Mouse (Mus musculus): ENCODE measurements at regions not wholly inside any gene's neighbourhood (a gene's known extent, or its start where the extent isn't known, plus 50 kb on each side); places are given as distances from the start of the nearest gene placed in this dataset.

- Histone ChIP-seq H3K27ac (ENCODE audit: control insufficient read depth, insufficient read depth, low read depth, low read length, poor library complexity) (no peak overlapping the region), H3K4me3 (replicated peaks; ENCODE audit: control insufficient read depth, low read depth, low read length) (no peak overlapping the region), H3K4me1 (ENCODE audit: control insufficient read depth, insufficient read depth, low read length) (no peaks in the 10 kb centered on the region)
- TF ChIP-seq POLR2A (IDR thresholded peaks at IDR 0.05; ENCODE audit: borderline replicate concordance, control insufficient read depth, low read depth, low read length) (no peak), CTCF (IDR thresholded peaks at IDR 0.05; ENCODE audit: control insufficient read depth, insufficient read depth, low read length) (no peak)
- 70% methylated on average over 4 of the region's 4 CpGs for WGBS
These were observed 168.4 kb downstream of the Hhipl2 start for GRCm38 (mm10) chr1:183586406-183586805.

DNA sequence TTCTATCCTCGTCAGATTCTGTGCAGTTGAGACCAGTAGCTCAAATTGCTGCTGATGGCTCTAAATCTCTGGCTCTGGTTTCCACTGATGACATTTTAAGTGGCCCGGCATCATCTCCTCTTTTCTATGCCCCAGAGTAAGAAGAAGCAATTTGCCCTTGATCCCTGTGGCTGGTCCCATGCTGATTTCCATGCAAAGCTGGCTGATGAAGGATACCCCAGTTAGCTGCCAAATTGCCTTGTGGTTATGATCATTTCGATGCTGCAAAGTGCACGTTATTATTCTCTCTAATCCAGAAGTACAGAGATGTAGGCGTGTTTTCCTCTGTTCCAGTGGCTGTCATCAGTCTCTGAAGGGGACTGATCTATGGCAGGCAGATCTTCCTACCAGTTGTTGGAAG is 177.3 kb downstream of the Hhipl2 start:
- TF ChIP-seq POLR2A (IDR thresholded peaks at IDR 0.05; ENCODE audit: borderline replicate concordance, control insufficient read depth, low read depth, low read length) (no peak), CTCF (IDR thresholded peaks at IDR 0.05; ENCODE audit: control insufficient read depth, insufficient read depth, low read length) (no peak)
- 80% methylated on average over 5 of the region's 5 CpGs for WGBS
- Histone ChIP-seq H3K4me3 (replicated peaks; ENCODE audit: control insufficient read depth, low read depth, low read length) (no peak overlapping the region), H3K4me1 (ENCODE audit: control insufficient read depth, insufficient read depth, low read length) (no peaks in the 10 kb centered on the region), H3K27ac (ENCODE audit: control insufficient read depth, insufficient read depth, low read depth, low read length, poor library complexity) (no peak overlapping the region)

DNA sequence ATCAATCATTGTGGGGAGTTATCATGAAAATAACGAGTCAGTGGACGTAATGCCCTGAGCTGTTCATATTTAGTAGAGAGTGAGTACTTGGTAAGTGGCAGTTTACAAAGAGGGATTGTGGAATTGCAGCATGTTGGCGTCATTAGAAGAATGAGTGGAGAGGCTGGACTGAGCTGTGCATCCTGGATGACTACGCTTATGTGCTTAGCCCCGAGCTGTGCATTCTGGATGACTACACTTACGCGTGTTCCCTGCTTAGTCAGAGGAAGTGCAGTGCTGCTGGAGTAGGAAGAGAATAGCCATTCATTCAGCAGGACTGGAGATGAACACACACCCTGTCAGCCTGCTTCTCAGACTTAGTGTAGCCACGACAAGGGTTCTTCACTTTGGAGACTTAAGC is 182.5 kb downstream of the Hhipl2 start:
- no peak overlapping the region for H3K4me3 ChIP-seq (replicated peaks; ENCODE audit: control insufficient read depth, low read depth, low read length)
- TF ChIP-seq POLR2A (IDR thresholded peaks at IDR 0.05; ENCODE audit: borderline replicate concordance, control insufficient read depth, low read depth, low read length) (no peak), CTCF (IDR thresholded peaks at IDR 0.05; ENCODE audit: control insufficient read depth, insufficient read depth, low read length) (no peak)
- WGBS: 71% methylated on average over 8 of the region's 8 CpGs
- no peaks in the 10 kb centered on the region for H3K4me1 ChIP-seq (ENCODE audit: control insufficient read depth, insufficient read depth, low read length)
- no peak overlapping the region for H3K27ac ChIP-seq (ENCODE audit: control insufficient read depth, insufficient read depth, low read depth, low read length, poor library complexity)

GRCm38 (mm10) chr1:183611966-183612694 is 194.1 kb downstream of the Hhipl2 start:
- WGBS: 76% methylated on average over 8 of the region's 8 CpGs
- Histone ChIP-seq H3K4me1 (ENCODE audit: control insufficient read depth, insufficient read depth, low read length) (no peaks in the 10 kb centered on the region), H3K27ac (ENCODE audit: control insufficient read depth, insufficient read depth, low read depth, low read length, poor library complexity) (no peak overlapping the region), H3K4me3 (replicated peaks; ENCODE audit: control insufficient read depth, low read depth, low read length) (no peak overlapping the region)
- TF ChIP-seq CTCF (IDR thresholded peaks at IDR 0.05; ENCODE audit: control insufficient read depth, insufficient read depth, low read length): no peak
- no peak for TF ChIP-seq POLR2A (IDR thresholded peaks at IDR 0.05; ENCODE audit: borderline replicate concordance, control insufficient read depth, low read depth, low read length)

- Histone ChIP-seq H3K4me3 (replicated peaks; ENCODE audit: control insufficient read depth, low read depth, low read length) (no peak overlapping the region), H3K27ac (ENCODE audit: control insufficient read depth, insufficient read depth, low read depth, low read length, poor library complexity) (no peak overlapping the region), H3K4me1 (ENCODE audit: control insufficient read depth, insufficient read depth, low read length) (no peaks in the 10 kb centered on the region)
- WGBS: 77% methylated on average over 9 of the region's 9 CpGs
- TF ChIP-seq POLR2A (IDR thresholded peaks at IDR 0.05; ENCODE audit: borderline replicate concordance, control insufficient read depth, low read depth, low read length) (no peak), CTCF (IDR thresholded peaks at IDR 0.05; ENCODE audit: control insufficient read depth, insufficient read depth, low read length) (no peak)
These were observed 201.5 kb downstream of the Hhipl2 start for GRCm38 (mm10) chr1:183619451-183620059.

DNA sequence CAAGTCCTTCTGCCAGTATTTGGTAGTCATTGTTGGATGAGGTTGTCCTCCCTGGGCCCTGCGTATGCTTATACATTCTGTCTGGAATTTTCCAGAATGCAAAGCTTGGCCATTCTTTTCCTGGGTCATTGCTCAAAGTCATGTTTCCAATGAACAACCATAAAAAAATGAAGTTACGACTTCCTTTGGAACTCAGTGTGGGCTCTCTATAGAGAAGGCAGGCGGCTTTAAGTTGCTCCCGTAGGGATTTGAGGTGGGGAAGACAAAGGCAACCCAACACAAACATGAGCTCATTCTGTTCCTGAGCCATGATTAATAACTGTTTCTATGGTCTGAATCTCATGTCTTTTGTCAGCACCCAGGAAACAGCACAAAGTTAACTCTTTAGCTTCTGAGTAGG is 204.3 kb downstream of the Hhipl2 start:
- WGBS: 80% methylated on average over 4 of the region's 4 CpGs
- Histone ChIP-seq H3K4me1 (ENCODE audit: control insufficient read depth, insufficient read depth, low read length) (no peaks in the 10 kb centered on the region), H3K27ac (ENCODE audit: control insufficient read depth, insufficient read depth, low read depth, low read length, poor library complexity) (no peak overlapping the region), H3K4me3 (replicated peaks; ENCODE audit: control insufficient read depth, low read depth, low read length) (no peak overlapping the region)
- TF ChIP-seq CTCF (IDR thresholded peaks at IDR 0.05; ENCODE audit: control insufficient read depth, insufficient read depth, low read length) (no peak), POLR2A (IDR thresholded peaks at IDR 0.05; ENCODE audit: borderline replicate concordance, control insufficient read depth, low read depth, low read length) (no peak)

DNA sequence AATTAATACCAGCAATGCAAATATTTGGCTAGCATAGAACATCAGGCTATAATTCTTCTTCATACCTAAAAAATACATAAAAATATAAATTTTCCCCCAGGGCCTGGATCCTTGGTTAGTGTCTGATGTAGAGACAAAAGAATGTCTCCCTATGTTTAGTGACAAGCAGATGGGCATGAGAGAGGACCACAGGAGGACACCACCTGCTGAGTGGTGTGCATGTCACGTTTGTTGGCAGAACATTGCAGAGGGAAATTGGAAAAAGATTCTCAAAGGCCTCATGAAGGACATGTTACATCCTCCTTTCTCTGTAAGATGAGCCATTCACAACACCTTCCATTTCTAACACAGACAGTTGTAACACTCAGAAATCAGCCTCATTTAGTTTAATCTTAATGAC is 206.3 kb downstream of the Hhipl2 start:
- no peak for TF ChIP-seq POLR2A (IDR thresholded peaks at IDR 0.05; ENCODE audit: borderline replicate concordance, control insufficient read depth, low read depth, low read length)
- TF ChIP-seq CTCF (IDR thresholded peaks at IDR 0.05; ENCODE audit: control insufficient read depth, insufficient read depth, low read length): no peak
- H3K4me3 ChIP-seq (replicated peaks; ENCODE audit: control insufficient read depth, low read depth, low read length): no peak overlapping the region
- WGBS: 60% methylated on average over 1 of the region's 1 CpGs
- H3K4me1 ChIP-seq (ENCODE audit: control insufficient read depth, insufficient read depth, low read length): no peaks in the 10 kb centered on the region
- H3K27ac ChIP-seq (ENCODE audit: control insufficient read depth, insufficient read depth, low read depth, low read length, poor library complexity): no peak overlapping the region

DNA sequence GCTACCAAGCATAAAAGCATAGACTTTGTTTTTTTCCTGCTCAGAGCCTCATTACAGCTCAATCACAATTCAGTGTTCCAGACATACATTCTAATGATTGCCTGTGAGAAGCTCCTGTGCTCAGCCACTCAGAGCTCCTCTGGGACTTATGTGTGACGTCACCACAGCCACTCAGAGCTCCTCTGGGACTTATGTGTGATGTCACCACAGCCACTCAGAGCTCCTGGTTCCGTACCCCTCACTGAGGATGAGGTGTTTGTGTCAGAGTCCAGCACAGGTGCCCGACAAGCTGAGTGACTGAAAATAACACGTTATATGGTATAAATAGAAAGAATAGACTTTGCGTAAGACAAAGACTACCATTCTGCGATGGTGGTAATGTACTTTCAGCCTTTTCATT is 215.8 kb downstream of the Hhipl2 start:
- Histone ChIP-seq H3K4me1 (ENCODE audit: control insufficient read depth, insufficient read depth, low read length) (no peaks in the 10 kb centered on the region), H3K27ac (ENCODE audit: control insufficient read depth, insufficient read depth, low read depth, low read length, poor library complexity) (no peak overlapping the region), H3K4me3 (replicated peaks; ENCODE audit: control insufficient read depth, low read depth, low read length) (no peak overlapping the region)
- WGBS: 69% methylated on average over 6 of the region's 6 CpGs
- no peak for TF ChIP-seq CTCF (IDR thresholded peaks at IDR 0.05; ENCODE audit: control insufficient read depth, insufficient read depth, low read length)
- TF ChIP-seq POLR2A (IDR thresholded peaks at IDR 0.05; ENCODE audit: borderline replicate concordance, control insufficient read depth, low read depth, low read length): no peak
